Mouse (Mus musculus) T-helper 1 cell (primary cell): ENCODE results near the gene Vasp.

Experiments
- in situ Hi-C: fragments of 300-600 bp; cut with MboI, MseI; formaldehyde crosslinking; loops from one replicate; pipeline ENCODE4 v1.15.1; 2025; ENCODE audit warnings: high pct_unique_total_duplicates

Vasp gene

DNA sequence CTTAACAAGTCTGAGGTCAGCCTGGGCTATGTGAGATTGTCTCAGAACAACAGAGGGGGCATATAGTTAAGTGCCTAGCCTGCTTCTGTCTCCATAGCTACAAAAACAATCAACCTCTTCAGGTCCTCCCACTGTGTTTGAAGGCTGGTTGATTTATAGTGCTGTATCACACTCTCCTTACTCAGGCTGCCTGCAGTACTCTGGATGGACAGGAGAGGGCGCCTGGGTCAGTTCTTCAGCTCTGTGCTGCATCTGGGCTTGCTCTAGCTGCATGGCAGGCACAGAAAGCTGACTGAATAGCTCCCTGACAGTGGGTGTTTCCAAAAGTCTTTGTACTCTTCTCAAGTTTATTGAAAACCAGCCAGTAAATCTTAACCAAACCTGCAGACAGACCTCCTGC is 32.2 kb downstream of the Vasp start:
- in situ Hi-C loops = no loop called here

GRCm38 (mm10) chr7:19238344-19238743 is 33.3 kb downstream of the Vasp start:
- in situ Hi-C loops = no loop called here

DNA sequence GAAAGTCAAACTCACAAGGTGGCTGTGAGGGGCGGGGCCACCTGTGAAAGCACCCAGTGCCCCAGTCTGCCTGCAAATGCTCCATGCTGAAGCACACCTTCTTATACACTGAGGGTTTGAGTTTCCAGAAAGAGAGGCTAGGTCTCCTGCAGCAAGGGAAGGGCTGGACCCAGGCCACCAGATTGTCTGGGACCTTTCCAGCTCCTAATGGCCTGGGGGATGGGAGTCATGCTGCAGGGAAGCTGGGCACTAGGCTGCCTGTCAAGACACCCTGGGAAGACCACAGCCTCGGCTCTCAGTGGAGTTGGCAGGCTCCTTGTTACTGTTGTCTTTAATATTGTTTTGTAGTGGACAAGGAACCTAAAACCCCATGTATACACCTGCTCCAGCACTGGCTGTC is 35.2 kb downstream of the Vasp start:
- in situ Hi-C loops = no loop called here

- in situ Hi-C loops = no loop called here
Measured at GRCm38 (mm10) chr7:19235092-19235671, 36.4 kb downstream of the Vasp start.

DNA sequence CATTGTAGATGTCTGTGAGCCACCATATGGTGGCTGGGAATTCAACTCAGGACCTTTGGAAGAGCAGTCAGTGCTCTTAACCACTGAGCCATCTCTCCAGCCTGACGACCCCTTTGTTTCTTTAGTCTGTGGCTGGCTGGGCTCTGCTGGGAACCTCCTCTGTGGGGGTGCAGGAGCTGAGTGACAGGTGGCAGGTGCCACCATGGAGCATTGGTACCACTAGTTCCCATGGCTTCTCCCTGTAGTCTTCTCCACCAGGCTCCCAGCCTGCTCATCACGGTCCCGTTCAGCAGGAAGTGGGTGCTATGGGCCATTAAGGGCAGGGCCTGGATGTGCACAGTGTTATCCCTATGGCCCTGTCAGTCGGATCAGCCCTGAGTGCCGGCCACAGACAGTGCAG is 37.0 kb downstream of the Vasp start:
- in situ Hi-C loops = loop anchor here (5.0 kb wide), 1 partner anchor 48 kb away; the partner anchor contains the start of genes Ppm1n and Rtn2

DNA sequence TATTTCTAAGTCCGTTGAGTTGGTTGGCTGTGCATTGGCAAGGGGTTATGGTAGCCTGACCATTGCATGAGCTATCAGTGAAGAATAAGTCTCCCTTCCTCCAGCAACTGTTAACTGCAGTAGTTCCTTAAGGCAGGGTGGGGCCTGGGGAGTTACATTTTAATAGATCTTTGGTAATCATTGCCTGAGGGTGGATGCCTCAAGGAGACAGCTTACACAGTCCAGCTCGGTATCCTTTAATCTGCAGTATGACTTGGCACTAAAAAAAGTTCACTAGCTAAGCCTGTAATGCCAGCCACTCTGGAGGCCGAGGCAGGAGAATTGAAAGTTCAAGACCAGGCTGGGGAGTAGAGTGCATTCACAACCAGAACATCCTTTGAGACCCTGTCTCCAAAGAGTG is 39.8 kb downstream of the Vasp start:
- in situ Hi-C loops = loop anchor here (5.0 kb wide), 1 partner anchor 50 kb away; the partner anchor contains the start of genes Ppm1n and Rtn2

- in situ Hi-C loops = loop anchor here (5.0 kb wide), 1 partner anchor 51 kb away; the partner anchor contains the start of genes Ppm1n and Rtn2
Measured at GRCm38 (mm10) chr7:19230899-19231298, 40.7 kb downstream of the Vasp start.

- in situ Hi-C loops = loop anchor here (5.0 kb wide), 1 partner anchor 52 kb away; the partner anchor contains the start of genes Ppm1n and Rtn2
Measured at GRCm38 (mm10) chr7:19230041-19230580, 41.5 kb downstream of the Vasp start.

DNA sequence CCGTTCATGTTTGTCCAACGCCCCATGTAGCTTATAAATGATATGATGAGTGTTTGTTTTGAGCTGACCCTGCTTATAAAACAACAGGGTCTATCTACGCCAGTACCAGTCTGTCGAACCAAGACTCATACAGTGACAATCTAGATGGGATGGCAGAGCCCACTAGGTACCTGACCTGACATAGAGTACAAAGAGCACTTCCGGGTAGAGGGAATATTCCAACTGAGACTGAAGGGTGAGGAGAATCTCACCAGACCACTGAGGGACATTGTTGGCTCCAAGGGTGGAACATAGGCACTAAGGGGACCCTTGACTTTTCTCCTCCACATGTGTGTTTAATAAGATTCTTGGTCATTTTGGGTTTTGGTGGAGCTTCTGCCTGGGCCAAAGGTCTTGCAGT is 42.2 kb downstream of the Vasp start:
- in situ Hi-C loops = no loop called here

GRCm38 (mm10) chr7:19228793-19229148 is 42.8 kb downstream of the Vasp start:
- in situ Hi-C loops = no loop called here

DNA sequence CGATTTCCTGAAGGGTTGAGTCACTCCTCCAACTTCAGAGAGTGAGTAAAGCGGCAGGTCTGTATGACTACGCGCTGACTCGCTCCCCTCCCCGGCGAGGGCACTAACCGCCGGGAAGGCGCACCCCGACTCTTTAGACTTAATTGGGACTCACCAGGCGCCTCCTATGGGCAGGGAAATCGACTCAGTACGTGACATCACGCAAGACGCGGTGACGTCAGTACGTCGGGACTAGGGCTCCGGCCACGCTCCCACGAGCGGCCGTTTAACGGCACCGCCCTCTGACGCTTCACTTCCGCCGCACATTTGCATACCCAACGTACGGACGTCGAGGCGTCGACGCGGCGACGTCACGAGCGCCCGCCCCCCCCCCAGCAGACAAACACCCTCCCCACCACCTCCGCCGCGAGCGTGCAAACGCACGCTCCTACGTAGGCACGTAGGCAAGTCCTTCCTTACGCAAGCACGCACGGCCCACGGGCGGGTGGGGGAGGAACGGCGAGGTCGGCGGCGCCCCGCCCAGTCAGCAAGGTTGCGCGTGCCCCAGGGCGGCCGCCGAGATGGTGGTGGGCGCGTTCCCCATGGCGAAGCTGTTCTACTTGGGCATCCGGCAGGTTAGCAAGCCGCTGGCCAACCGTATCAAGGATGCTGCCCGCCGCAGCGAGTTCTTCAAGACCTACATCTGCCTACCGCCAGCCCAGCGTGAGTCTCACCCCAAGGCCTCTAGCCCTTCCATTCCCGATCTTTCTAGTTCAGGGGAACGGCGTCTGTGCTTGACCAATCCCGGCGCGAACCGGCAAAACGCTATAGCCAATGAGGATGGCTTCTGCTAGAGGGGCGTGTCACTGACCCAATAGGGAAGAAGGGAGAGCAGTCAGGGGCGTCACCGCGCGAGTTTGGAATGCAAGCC is 43.5 kb downstream of the Vasp start, which contains the start of gene Opa3:
Opa3 (plus strand) TSS at position 452 of the 910 bp plus-strand sequence.
- in situ Hi-C loops = no loop called here

GRCm38 (mm10) chr7:19226817-19227797 is 44.5 kb downstream of the Vasp start:
- in situ Hi-C loops = no loop called here

DNA sequence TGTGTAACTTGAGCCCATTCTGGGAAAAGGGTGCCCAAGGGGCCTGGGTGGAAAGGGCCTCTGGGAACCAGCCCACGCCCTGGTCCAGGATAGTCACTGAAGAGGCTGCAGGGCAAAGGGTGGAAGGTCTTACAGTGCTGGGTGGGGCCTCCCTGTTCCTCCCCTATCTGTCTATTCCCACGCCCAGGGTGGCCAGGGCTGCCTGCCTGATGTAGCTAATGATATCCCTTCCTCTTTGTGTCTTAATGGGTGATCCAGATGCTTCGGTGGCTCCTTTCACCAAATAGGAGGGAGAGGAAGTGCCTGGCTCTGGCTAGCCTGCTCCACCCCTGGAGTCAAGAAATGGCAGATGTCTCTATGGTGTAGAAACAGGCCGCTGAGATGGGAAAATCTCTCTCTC is 46.7 kb downstream of the Vasp start:
- in situ Hi-C loops = no loop called here

GRCm38 (mm10) chr7:19222875-19223274 is 48.7 kb downstream of the Vasp start:
- in situ Hi-C loops = no loop called here

DNA sequence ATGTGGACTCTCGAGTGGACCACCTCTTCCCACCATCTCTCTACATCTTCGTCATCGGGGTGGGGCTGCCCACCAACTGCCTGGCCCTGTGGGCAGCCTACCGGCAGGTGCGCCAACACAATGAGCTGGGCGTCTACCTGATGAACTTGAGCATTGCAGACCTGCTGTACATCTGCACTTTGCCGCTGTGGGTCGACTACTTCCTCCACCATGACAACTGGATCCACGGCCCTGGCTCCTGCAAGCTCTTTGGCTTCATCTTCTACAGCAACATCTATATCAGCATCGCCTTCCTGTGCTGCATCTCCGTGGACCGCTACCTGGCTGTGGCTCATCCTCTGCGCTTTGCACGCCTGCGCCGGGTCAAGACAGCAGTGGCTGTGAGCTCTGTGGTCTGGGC is 49.4 kb downstream of the Vasp start:
- in situ Hi-C loops = no loop called here

- in situ Hi-C loops = no loop called here
Measured at GRCm38 (mm10) chr7:19220061-19220460, 51.6 kb downstream of the Vasp start.

- in situ Hi-C loops = loop anchor here (5.0 kb wide), 1 partner anchor 36 kb away; no protein-coding TSS in a partner anchor
Measured at GRCm38 (mm10) chr7:19217944-19218343, 53.7 kb downstream of the Vasp start.

DNA sequence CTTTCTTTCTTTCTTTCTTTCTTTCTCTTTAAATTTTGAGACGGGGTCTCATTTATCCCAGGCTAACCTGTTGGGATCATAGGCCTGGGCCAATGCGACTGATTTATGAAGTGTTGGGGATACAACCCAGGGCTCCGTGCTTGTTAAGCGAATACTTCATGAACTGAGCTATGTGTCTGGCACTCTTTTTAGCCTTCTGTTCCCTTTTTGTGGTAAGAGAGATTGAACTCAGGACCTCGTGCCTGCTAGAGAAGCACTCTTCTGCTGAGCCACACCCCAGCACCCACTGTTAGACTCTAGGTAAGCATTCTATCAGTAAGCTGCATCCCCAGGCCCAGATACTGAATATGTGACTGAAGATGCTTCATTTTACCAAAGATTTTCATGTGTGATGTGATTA is 54.1 kb downstream of the Vasp start:
- in situ Hi-C loops = loop anchor here (5.0 kb wide), 1 partner anchor 35 kb away; no protein-coding TSS in a partner anchor

DNA sequence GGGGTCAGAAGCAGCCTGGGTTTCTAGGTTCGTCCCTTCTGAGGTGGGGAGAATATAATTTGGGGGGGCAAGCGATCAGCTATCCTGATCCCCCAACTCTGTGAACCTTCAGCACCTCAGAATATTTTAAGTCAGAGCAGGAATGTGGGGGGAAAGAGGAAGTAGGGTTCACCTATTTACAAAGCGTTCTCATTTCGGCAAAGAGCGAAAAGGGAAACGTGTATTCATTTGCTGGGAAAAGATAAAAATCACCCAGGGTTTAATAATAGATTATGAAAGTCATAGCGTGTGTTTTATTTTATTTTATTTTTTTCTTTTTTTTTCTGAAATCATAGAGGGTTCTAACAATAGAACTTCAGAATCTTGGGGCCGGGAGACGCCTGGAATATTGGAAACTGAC is 56.7 kb downstream of the Vasp start:
- in situ Hi-C loops = loop anchor here (5.0 kb wide), 1 partner anchor 33 kb away; no protein-coding TSS in a partner anchor

- in situ Hi-C loops = no loop called here
Measured at GRCm38 (mm10) chr7:19214369-19214768, 57.2 kb downstream of the Vasp start.

GRCm38 (mm10) chr7:19213385-19213784 is 58.2 kb downstream of the Vasp start:
- in situ Hi-C loops = no loop called here
